Mouse (Mus musculus) embryonic facial prominence, embryonic 14.5 days (tissue): ENCODE data around the gene Gm10638. TPM values are rescaled to one million over a fixed set of nuclear protein-coding genes. Genes with fewer than 3 reads are reported as not detected.
A peak's percentile ranks its signal among the peaks of the same experiment; 100 is the strongest.

ENCODE experiments used
- ATAC-seq: fragments of 200-750 bp; cut with Nextera tagmentation; 2 replicates; pipeline ENCODE4 v1.8.0; 2017; ENCODE audit warnings: low read depth, moderate number of reproducible peaks, moderate TSS enrichment
- DNase-seq: peaks from one replicate; pipeline ENCODE4 v3.0.0-alpha.2; 2015; ENCODE audit warnings: low spot score
- H3K27ac ChIP-seq: fragments of 300-500 bp; sonication (generic); replicated peaks from 2 replicates; pipeline ENCODE4 v1.5.1; 2014; ENCODE audit warnings: low read depth, mild to moderate bottlenecking, low read length, moderate library complexity
- H3K27me3 ChIP-seq: fragments of 300-500 bp; sonication (generic); replicated peaks from 2 replicates; pipeline ENCODE4 v1.6.1; 2014; ENCODE audit warnings: low read length; ENCODE audit not compliant: control insufficient read depth, insufficient read depth
- H3K36me3 ChIP-seq: fragments of 300-500 bp; sonication (generic); 2 replicates; pipeline ENCODE4 v1.6.1; 2014; ENCODE audit warnings: low read length, mixed read lengths; ENCODE audit not compliant: control insufficient read depth, insufficient read depth
- H3K4me1 ChIP-seq: fragments of 300-500 bp; sonication (generic); 2 replicates; pipeline ENCODE4 v1.6.1; 2014; ENCODE audit warnings: antibody characterized with exemption, low read length; ENCODE audit not compliant: control insufficient read depth, insufficient read depth
- H3K4me2 ChIP-seq: fragments of 300-500 bp; sonication (generic); 2 replicates; pipeline ENCODE4 v1.6.1; 2014; ENCODE audit warnings: low read depth, mild to moderate bottlenecking, low read length, moderate library complexity, mixed read lengths
- H3K4me3 ChIP-seq: fragments of 300-500 bp; sonication (generic); 2 replicates; pipeline ENCODE4 v1.5.1; 2014; ENCODE audit warnings: low read depth, mild to moderate bottlenecking, low read length
- H3K9ac ChIP-seq: fragments of 300-500 bp; sonication (generic); 2 replicates; pipeline ENCODE4 v1.6.1; 2014; ENCODE audit warnings: low read depth, mild to moderate bottlenecking, low read length, moderate library complexity, mixed read lengths
- H3K9me3 ChIP-seq: fragments of 300-500 bp; sonication (generic); 2 replicates; pipeline ENCODE4 v1.6.1; 2016; ENCODE audit warnings: low read length; ENCODE audit not compliant: control insufficient read depth
- WGBS: fragments of 180-500 bp; shearing (Covaris S2); extraction: QIAGEN DNeasy Blood & Tissue Kit; methylation state at CpG from one replicate; pipeline ENCODE4 v1.1.7; 2014; 5-methylcytosine and 5-hydroxymethylcytosine counted together
- polyA plus RNA-seq: library from polyadenylated mRNA; unstranded; fragments of >200 nt; fragmentation: Nextera tagmentation; extraction: Ambion mirVana; gene quantifications from 2 replicates; pipeline ENCODE4 v1.2.1, GENCODE M21; 2014

Gene Gm10638
- polyA plus RNA-seq, 1 experiment from 2014 or later, result 4.1 TPM

- DNase-seq (no peak), ATAC-seq (no peak)
- Histone ChIP-seq H3K4me3 (peak overlapping the region; percentile 93), H3K27ac (peak overlapping the region; percentile 97), H3K4me1 (peaks cover 17% of the 10 kb centered on the region), H3K27me3 (no peaks in the 10 kb centered on the region), H3K4me2 (peak overlapping the region; percentile 60), H3K9me3 (no peaks in the 10 kb centered on the region), H3K9ac (peak overlapping the region; percentile 99), H3K36me3 (no peaks in the 10 kb centered on the region)
- 4% methylated on average over 18 of the region's 18 CpGs for WGBS
These were observed 932 bp upstream of the Gm10638 start for GRCm38 (mm10) chr8:86744313-86745220.

GRCm38 (mm10) chr8:86745935-86746441, 489 bp downstream of the Gm10638 start:
- DNase-seq (peak; percentile 93), ATAC-seq (peak; percentile 91)
- WGBS, result 0% methylated on average over 20 of the region's 70 CpGs
- peak overlapping the region; percentile 97 for H3K27ac ChIP-seq
- H3K4me1 ChIP-seq, result peaks cover 17% of the 10 kb centered on the region
- H3K4me2 ChIP-seq, result peak overlapping the region; percentile 75
- H3K9ac ChIP-seq, result peak overlapping the region; percentile 99
- no peaks in the 10 kb centered on the region for H3K9me3 ChIP-seq
- H3K36me3 ChIP-seq, result no peaks in the 10 kb centered on the region
- no peaks in the 10 kb centered on the region for H3K27me3 ChIP-seq
- H3K4me3 ChIP-seq, result peak overlapping the region; percentile 93

- Histone ChIP-seq H3K27me3 (no peaks in the 10 kb centered on the region), H3K4me1 (peaks cover 17% of the 10 kb centered on the region), H3K9me3 (no peaks in the 10 kb centered on the region), H3K27ac (peak overlapping the region; percentile 97; the same call in 1 of the 2 replicates), H3K9ac (peak overlapping the region; percentile 99), H3K36me3 (no peaks in the 10 kb centered on the region), H3K4me2 (peak overlapping the region; percentile 75), H3K4me3 (peak overlapping the region; percentile 93)
- DNase-seq, result no peak
- no peak for ATAC-seq
- WGBS, result 1% methylated on average over 11 of the region's 11 CpGs
These were observed 1.0 kb downstream of the Gm10638 start for GRCm38 (mm10) chr8:86746511-86746910.

GRCm38 (mm10) chr8:86749842-86750241, 4.3 kb downstream of the Gm10638 start:
- Histone ChIP-seq H3K4me3 (no peak overlapping the region), H3K9me3 (no peaks in the 10 kb centered on the region), H3K27ac (no peak overlapping the region), H3K4me1 (peaks cover 9% of the 10 kb centered on the region), H3K27me3 (no peaks in the 10 kb centered on the region), H3K9ac (no peak overlapping the region), H3K36me3 (no peaks in the 10 kb centered on the region), H3K4me2 (no peak overlapping the region)
- WGBS, result 52% methylated on average over 2 of the region's 2 CpGs
- DNase-seq (no peak), ATAC-seq (no peak)

- Histone ChIP-seq H3K36me3 (no peaks in the 10 kb centered on the region), H3K9me3 (no peaks in the 10 kb centered on the region), H3K4me3 (no peak overlapping the region), H3K9ac (no peak overlapping the region), H3K4me2 (peak overlapping the region; percentile 33; the same call in 1 of the 2 replicates), H3K27me3 (no peaks in the 10 kb centered on the region), H3K27ac (no peak overlapping the region), H3K4me1 (no peaks in the 10 kb centered on the region)
- DNase-seq (peak; percentile 22), ATAC-seq (0 out of 2 replicates have a peak, but pooled peaks have one; percentile 26)
- 25% methylated on average over 23 of the region's 23 CpGs for WGBS
These were observed 11.6 kb downstream of the Gm10638 start for GRCm38 (mm10) chr8:86756948-86757733.

GRCm38 (mm10) chr8:86758651-86759050, 13.2 kb downstream of the Gm10638 start:
- WGBS, result 80% methylated on average over 3 of the region's 3 CpGs
- Histone ChIP-seq H3K4me3 (no peak overlapping the region), H3K4me1 (no peaks in the 10 kb centered on the region), H3K27me3 (no peaks in the 10 kb centered on the region), H3K4me2 (no peak overlapping the region), H3K9me3 (no peaks in the 10 kb centered on the region), H3K36me3 (no peaks in the 10 kb centered on the region), H3K9ac (no peak overlapping the region), H3K27ac (no peak overlapping the region)
- ATAC-seq (no peak), DNase-seq (no peak)

- no peak for ATAC-seq
- no peaks in the 10 kb centered on the region for H3K27me3 ChIP-seq
- no peak overlapping the region for H3K27ac ChIP-seq
- no peak overlapping the region for H3K4me2 ChIP-seq
- H3K4me3 ChIP-seq, result no peak overlapping the region
- H3K9ac ChIP-seq, result no peak overlapping the region
- H3K9me3 ChIP-seq, result no peaks in the 10 kb centered on the region
- no peaks in the 10 kb centered on the region for H3K36me3 ChIP-seq
- no peaks in the 10 kb centered on the region for H3K4me1 ChIP-seq
- WGBS, result 69% methylated on average over 4 of the region's 4 CpGs
- no peak for DNase-seq
These were observed 13.6 kb downstream of the Gm10638 start for GRCm38 (mm10) chr8:86759090-86759491.

- no peak overlapping the region for H3K9ac ChIP-seq
These were observed 15.2 kb downstream of the Gm10638 start for GRCm38 (mm10) chr8:86760746-86761145.

More at GRCm38 (mm10) chr8:86760746-86761145, 15.2 kb downstream of the Gm10638 start:
- H3K4me2 ChIP-seq, result no peak overlapping the region
- H3K36me3 ChIP-seq, result no peaks in the 10 kb centered on the region
- no peak overlapping the region for H3K27ac ChIP-seq
- ATAC-seq, result no peak
- H3K4me3 ChIP-seq, result no peak overlapping the region
- no peak for DNase-seq
- 80% methylated on average over 6 of the region's 6 CpGs for WGBS
- H3K9me3 ChIP-seq, result no peaks in the 10 kb centered on the region
- H3K27me3 ChIP-seq, result no peaks in the 10 kb centered on the region
- H3K4me1 ChIP-seq, result no peaks in the 10 kb centered on the region
